Mouse (Mus musculus) spleen, postnatal 0 days (tissue): ENCODE data around the gene 2310030G06Rik. TPM values are rescaled to one million over a fixed set of nuclear protein-coding genes. Genes with fewer than 3 reads are reported as not detected.

ENCODE experiments used
- polyA plus RNA-seq: library from polyadenylated mRNA; unstranded; fragments of >200 nt; fragmentation: Nextera tagmentation; extraction: Ambion mirVana; gene quantifications from 2 replicates; pipeline ENCODE4 v1.2.1, GENCODE M21; 2015

Gene 2310030G06Rik
- polyA plus RNA-seq, result 1.9 and 2.0 TPM in 2 replicates

DNA sequence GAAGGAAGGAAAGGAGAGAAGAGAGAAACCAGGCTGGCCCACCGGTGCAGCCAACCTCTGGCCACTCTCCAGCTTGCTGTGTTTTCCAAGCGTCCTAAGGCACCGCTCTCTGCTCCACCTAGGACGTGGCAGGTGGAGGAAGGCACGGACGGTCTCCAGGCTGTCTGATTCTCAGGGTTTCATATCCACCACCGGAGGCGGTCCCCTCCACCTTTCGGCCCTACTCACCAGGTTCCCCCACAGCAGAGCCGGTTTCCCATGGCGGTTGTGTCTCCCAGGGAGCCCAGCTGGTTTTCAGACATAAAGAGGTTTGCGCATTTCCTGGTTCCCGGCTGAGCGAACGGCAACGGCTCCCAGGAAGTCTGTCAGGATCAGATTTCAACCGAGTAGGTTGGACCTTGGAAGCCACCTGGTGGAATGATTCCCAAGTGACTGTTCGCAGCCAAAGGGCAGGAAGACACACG is at the start of gene 2310030G06Rik:
2310030G06Rik (minus strand) TSS at position 323 of the 464 bp plus-strand sequence.

DNA sequence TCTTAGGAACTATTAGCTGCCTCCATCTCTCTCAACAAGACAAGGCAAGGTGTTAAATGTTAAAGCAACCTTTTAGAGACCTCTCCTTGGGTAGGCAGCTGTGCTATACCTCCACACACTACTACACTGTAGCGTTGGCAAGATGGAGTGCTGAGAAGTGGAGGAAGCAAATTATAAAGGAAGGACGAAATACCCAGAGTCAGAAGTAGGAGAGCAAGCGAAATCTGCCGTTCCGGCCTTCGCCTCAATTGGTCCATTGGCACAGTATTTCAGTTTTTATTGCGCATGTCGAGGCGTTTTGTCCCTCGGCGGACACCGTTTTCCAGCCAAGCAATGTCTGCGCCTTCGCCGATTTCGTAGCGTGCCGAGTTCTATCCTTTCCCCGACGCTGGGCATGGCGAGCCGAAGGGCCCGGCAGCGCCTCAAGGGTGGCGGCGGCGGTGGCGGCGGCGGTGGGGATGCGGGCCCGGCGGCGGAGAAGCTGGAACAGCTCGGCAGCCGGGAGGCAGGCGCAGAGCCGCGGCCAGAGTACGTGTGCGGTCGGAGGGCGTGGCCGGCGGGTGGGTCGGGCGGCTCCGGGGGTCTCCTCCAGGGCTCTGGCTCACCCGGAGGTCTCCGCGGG is 28.8 kb upstream of the 2310030G06Rik start, which contains the start of the genes Alg9 and 1110032A03Rik:
Alg9 (plus strand) TSS at position 29 of the 622 bp plus-strand sequence.
1110032A03Rik (minus strand) TSS at position 530 of the 622 bp plus-strand sequence.

DNA sequence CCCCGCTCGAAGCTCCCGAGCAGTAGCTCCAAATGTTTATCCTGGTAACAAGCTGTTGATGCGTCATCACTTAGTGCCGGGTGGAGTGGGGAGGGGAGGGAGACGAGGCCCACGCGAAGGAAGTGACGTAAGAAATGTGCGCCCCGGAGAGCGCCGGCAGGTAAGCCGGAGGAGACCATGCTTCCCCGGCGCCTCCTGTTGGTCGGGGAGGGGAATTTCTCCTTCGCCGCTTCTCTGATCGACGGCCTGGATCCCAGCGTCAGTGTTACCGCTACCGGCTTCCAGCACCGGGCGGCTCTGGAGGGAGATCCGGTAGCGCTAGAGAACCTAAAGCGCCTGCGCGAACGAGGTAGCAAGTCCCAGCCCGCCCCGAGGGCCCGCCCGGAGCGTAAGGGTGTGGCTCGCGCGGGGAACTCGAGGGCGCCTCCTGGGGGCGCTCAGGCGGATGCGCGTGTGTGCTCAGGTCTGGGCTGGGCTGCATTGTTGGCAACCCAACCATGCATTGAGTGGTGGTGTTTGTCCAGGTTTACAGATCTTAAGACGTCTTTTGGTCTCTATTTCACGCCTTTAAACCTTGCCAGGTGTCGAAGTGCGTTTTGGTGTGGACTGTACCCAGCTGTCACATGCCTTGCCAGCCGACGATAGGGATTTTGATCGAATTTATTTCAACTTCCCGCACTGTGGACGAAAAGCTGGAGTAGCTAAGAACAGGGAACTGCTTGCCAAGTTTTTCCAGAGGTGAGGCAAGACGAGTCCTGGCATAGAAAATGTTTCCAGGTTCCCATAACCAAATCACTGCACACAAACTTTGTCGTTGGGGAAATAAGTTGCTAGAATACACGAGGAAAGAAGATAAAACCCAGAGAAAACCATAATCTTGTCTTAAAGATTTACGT is 22.0 kb upstream of the 2310030G06Rik start, which contains the start of gene Fdxacb1:
Fdxacb1 (plus strand) TSS at position 130 of the 896 bp plus-strand sequence.

DNA sequence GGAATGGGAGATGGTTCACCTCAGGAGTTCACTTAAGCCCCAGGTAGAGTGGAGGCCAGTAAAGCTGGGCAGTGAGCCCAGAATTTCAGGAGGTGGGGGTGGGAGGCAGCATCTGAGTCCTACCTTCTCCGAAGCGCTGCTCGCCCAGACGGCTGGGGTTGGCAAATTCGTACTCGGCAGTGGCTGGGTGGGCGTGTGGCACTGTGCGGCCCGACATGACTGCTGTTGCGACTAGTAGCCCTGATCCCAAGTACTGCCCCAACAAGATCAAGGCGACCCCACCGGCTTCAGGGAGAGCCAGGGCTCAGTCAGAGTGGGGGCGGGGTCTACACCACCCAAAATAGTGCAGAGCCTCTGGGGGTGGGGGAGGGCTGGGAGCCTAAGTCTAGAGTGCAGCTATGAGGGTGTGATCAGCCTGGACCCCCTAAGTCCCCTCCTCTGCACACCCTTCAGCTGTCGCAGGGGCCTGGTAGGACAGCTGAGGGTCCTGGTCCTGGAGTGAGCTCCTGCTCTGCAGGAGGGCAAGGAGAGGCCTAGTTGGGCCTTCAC is 5.8 kb upstream of the 2310030G06Rik start, which contains the start of gene Hspb2:
Hspb2 (minus strand) TSS at position 301 of the 549 bp plus-strand sequence.

DNA sequence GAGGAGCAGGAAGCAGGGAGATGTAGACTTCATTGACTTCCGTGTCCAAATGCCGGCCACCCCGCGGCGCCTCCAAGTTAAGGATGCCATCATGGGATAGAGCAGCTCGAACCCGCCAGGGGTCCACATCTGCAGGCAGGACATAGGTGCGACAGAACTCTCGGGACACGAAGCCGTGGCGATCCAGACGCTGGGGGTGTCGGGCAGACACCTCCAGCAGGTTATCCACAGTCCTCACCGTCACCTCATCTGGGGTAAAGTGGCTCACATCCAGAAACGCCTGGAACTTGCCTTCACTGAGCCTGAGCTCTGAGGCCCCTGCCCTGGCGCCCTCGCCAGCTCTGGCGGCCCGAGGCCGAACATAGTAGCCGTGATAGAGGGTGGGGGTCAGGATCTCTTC is 5.0 kb upstream of the 2310030G06Rik start, which contains the start of gene Cryab:
Cryab (plus strand) TSS at position 3 of the 400 bp plus-strand sequence.

DNA sequence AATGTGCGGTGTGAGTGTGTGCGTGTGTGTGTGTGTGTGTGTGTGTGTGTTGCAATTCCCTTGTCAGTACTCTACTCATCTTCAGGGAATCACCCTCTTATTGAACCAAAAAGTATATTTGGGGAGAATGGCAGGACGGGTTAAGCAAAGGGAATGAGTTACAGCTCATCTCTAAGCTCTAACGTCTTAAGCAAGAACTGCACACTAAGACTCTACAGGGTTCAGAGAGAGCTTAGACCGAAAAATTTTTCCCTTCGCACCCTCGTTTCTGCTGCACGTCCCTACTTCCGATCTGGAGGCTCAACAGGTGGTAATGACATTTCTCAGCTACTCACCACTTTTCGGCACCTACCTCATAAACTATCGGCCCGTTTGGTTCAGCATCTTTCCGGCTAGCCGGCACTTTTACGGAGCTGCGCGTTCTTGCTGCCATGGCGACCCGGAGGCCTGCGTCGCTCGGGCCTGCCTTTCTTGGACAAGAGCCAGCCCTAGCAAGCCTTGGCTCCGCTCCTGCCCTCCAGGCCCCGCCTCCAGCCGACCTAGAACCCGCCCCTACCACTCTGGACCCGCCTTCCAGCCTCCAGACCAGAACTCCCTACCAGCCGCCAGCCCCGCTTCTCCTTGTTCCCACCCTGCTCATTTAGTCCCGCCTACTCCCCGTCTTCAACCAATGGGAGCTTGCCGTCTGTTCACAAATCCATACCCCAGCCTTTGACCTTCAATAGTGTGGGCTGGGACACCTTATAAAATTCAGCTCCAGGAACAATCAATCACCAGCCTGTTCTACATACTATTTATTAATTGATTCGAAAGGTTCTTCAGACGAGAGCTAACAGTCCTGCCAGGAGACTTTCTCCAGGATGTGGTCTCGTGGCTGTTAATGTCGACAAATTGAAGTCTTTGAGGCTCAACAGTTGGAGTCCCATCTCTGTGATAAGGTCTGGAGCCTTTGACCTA is 7.1 kb downstream of the 2310030G06Rik start, which contains the start of gene Dixdc1:
Dixdc1 (minus strand) TSS at position 604 of the 957 bp plus-strand sequence.

Other genes with a start within 250 kb of the 2310030G06Rik start
- gene Pts, start 217.8 kb downstream of the 2310030G06Rik start, polyA plus RNA-seq, result 64.5 and 69.3 TPM in 2 replicates
- 25.1 and 37.1 TPM in 2 replicates for gene Il18, start 191.7 kb downstream of the 2310030G06Rik start, polyA plus RNA-seq
- 0.35 and 0.61 TPM in 2 replicates for gene Bco2, start 191.4 kb downstream of the 2310030G06Rik start, polyA plus RNA-seq
- gene Tex12, start 185.2 kb downstream of the 2310030G06Rik start, polyA plus RNA-seq, result 0.15 TPM in 1 of 2 replicates, not detected in the other
- 257 TPM in 2 replicates for gene Sdhd, start 142.7 kb downstream of the 2310030G06Rik start, polyA plus RNA-seq
- 165 and 173 TPM in 2 replicates for gene Timm8b, start 142.6 kb downstream of the 2310030G06Rik start, polyA plus RNA-seq
- gene Pih1d2, start 129.2 kb downstream of the 2310030G06Rik start, polyA plus RNA-seq, result 1.3 and 1.5 TPM in 2 replicates
- 13.8 and 15.5 TPM in 2 replicates for gene Nkapd1, start 129.1 kb downstream of the 2310030G06Rik start, polyA plus RNA-seq
- 26.0 and 31.2 TPM in 2 replicates for gene Dlat, start 86.8 kb downstream of the 2310030G06Rik start, polyA plus RNA-seq
- gene Dixdc1, start 7.0 kb downstream of the 2310030G06Rik start, polyA plus RNA-seq, result 0.77 and 1.0 TPM in 2 replicates
- 28.7 and 32.9 TPM in 2 replicates for gene Cryab, start 4.8 kb upstream of the 2310030G06Rik start, polyA plus RNA-seq
- 2.6 and 3.6 TPM in 2 replicates for gene Hspb2, start 5.8 kb upstream of the 2310030G06Rik start, polyA plus RNA-seq
- 9.2 and 11.6 TPM in 2 replicates for gene Fdxacb1, start 21.7 kb upstream of the 2310030G06Rik start, polyA plus RNA-seq
- gene Alg9, start 28.5 kb upstream of the 2310030G06Rik start, polyA plus RNA-seq, result 14.4 and 14.8 TPM in 2 replicates
- gene 1110032A03Rik, start 29.0 kb upstream of the 2310030G06Rik start, polyA plus RNA-seq, result 28.0 and 29.5 TPM in 2 replicates
- gene Ppp2r1b, start 98.8 kb upstream of the 2310030G06Rik start, polyA plus RNA-seq, result 61.9 and 75.8 TPM in 2 replicates